Mouse (Mus musculus) kidney, postnatal 36 days (tissue): ENCODE measurements around the gene Map9.
"Not testable (repeated sequence)": the region's sequence is repeated elsewhere in the genome, so short reads cannot be mapped to it uniquely, and the experiment has no call there.

ENCODE experiments used
- DNase-seq, 2 experiments: peaks; one replicate each; pipeline ENCODE4 v3.0.0; 2021 to 2022; ENCODE audit warnings: mixed read lengths in 2 of 2

Map9 gene

GRCm38 (mm10) chr3:82357797-82358524 lies at the start of gene Map9:
Map9 (plus strand) TSS chr3:82358044.
- peak; percentile 97 to 99 for DNase-seq

GRCm38 (mm10) chr3:82315728-82316127 lies 42.1 kb upstream of the Map9 start:
- no peak for DNase-seq

GRCm38 (mm10) chr3:82326736-82327135 lies 31.1 kb upstream of the Map9 start:
- not testable (repeated sequence) for DNase-seq

- no peak for DNase-seq
Observed at GRCm38 (mm10) chr3:82332067-82332466, 25.8 kb upstream of the Map9 start.

GRCm38 (mm10) chr3:82332536-82332935 lies 25.3 kb upstream of the Map9 start:
- no peak for DNase-seq

GRCm38 (mm10) chr3:82333128-82333969 lies 24.5 kb upstream of the Map9 start:
- DNase-seq, result peak; percentile 51 to 78

GRCm38 (mm10) chr3:82340111-82340510 lies 17.7 kb upstream of the Map9 start:
- peak in 1 of 2 experiments; percentile 7 for DNase-seq

- DNase-seq, result no peak
Observed at GRCm38 (mm10) chr3:82348277-82348860, 9.5 kb upstream of the Map9 start.

GRCm38 (mm10) chr3:82350321-82350720 lies 7.5 kb upstream of the Map9 start:
- no peak for DNase-seq

- no peak for DNase-seq
Observed at GRCm38 (mm10) chr3:82357340-82357739, 504 bp upstream of the Map9 start.

GRCm38 (mm10) chr3:82359036-82359435 lies 1.2 kb downstream of the Map9 start:
- DNase-seq, result no peak

GRCm38 (mm10) chr3:82362452-82362851 lies 4.6 kb downstream of the Map9 start:
- peak; percentile 1 to 39 for DNase-seq

- DNase-seq, result no peak
Observed at GRCm38 (mm10) chr3:82364505-82364904, 6.7 kb downstream of the Map9 start.

GRCm38 (mm10) chr3:82364988-82365387 lies 7.1 kb downstream of the Map9 start:
- DNase-seq, result peak; percentile 6 to 17

GRCm38 (mm10) chr3:82369063-82369860 lies 11.4 kb downstream of the Map9 start:
- no peak for DNase-seq

GRCm38 (mm10) chr3:82370439-82371011 lies 12.7 kb downstream of the Map9 start:
- no peak for DNase-seq

- DNase-seq, result no peak
Observed at GRCm38 (mm10) chr3:82376965-82377364, 19.1 kb downstream of the Map9 start.

- DNase-seq, result no peak
Observed at GRCm38 (mm10) chr3:82382325-82382724, 24.5 kb downstream of the Map9 start.

GRCm38 (mm10) chr3:82385091-82385490 lies 27.2 kb downstream of the Map9 start:
- no peak for DNase-seq

GRCm38 (mm10) chr3:82405830-82406229 lies 48.0 kb downstream of the Map9 start:
- DNase-seq, result no peak

- no peak for DNase-seq
Observed at GRCm38 (mm10) chr3:82406336-82406735, 48.5 kb downstream of the Map9 start.

GRCm38 (mm10) chr3:82407432-82407831 lies 49.6 kb downstream of the Map9 start:
- DNase-seq, result no peak
